Mouse (Mus musculus) heart, postnatal 25 days (tissue): ENCODE measurements around the gene Acat1. TPM values are rescaled to one million over a fixed set of nuclear protein-coding genes. Genes with fewer than 3 reads are reported as not detected.

Experiments
- DNase-seq: peaks from one replicate; pipeline ENCODE4 v3.0.0; 2022; ENCODE audit warnings: low spot score
- intact Hi-C: fragments of 180-260 bp; cut with DNase I; formaldehyde crosslinking; loops from one replicate; pipeline ENCODE4 v1.15.1; 2025
- total RNA-seq, 2 experiments: library from RNA; stranded (reverse); gene quantifications; 2 replicates each; pipeline ENCODE4 v1.2.3; 2021

Acat1 gene
- total RNA-seq, result 100 to 1,000 TPM; 276 to 289 TPM

DNA sequence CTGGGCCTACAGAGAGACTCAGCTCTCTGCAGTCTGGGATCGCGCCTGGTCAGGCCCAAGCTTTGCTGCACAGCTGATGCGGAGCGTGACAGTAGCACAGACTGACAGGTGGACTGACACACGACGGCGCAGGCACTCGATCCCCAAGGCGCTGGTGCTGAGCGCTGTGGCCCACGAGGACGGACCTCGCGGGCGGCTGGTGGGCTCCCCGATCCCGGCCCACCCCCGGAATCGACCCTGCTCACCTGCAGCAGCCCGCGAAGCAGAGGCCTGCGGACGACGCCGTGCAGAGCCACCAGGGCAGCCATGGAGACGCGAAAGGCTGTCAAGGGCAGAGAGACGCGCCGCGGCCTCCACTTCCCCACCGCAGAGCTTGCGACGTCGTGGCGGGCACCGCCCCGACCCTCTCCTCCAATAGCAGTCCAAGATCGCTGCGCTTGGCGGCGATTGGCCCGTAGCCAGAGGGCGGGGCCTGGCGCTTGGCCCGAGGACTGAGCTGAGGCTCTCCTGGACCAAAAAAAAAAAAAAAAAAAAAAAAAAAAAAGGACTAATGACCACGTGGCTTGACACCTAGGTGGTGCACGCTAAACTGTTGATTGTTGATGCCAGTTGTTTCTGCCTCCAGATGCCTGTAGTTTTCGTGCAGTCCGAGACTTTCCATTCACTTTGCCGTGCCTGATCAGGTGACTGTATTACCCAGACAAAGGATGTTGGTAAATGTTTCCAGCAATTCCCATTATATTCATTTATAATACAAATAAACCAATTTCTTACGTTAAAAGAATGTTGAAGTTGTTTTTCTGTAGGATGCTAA, at the start of gene Acat1:
Acat1 (minus strand) TSS at position 415 of the 814 bp plus-strand sequence.
- DNase-seq, result peak; percentile 92
- intact Hi-C loops, result no loop called here

DNA sequence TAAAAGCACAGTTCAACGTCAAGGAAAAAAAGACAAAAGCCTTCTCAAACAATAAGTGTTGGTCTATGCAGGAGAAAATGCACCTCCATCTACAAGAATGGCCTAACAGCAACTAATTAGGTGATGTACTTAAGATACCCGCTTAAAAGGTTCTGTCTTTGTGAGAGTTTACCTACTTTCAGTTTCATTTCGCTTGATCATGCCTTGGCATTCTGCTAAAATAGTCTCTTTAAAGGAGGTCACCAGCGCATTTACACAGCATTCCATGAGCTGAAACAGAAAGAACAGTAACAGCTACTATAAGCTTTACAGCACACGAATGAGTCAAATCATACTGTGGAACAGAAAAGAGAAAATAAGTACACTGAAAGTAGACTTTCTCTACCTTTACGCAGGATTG, 24.6 kb upstream of the Acat1 start:
- intact Hi-C loops, result no loop called here
- no peak for DNase-seq

DNA sequence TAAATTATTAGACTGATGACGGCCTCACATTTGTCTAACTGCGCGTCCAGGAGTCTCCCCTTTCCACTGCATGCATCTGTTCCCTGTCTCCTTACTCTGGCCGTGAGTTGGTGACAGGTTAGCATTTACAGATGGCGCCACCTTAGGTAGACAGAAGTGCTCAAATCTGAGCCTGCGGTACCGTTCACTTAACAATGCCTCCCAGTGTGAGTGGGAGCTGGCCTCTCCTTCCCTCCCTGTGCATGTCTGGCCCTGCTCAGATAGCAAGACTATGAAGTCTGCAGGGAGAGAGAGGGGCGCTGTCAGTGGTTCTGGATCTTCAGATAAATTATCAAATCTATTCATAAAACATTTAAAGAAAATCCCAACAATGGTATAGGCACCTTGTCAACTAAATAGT, 5.1 kb upstream of the Acat1 start:
- no peak for DNase-seq
- intact Hi-C loops, result no loop called here

DNA sequence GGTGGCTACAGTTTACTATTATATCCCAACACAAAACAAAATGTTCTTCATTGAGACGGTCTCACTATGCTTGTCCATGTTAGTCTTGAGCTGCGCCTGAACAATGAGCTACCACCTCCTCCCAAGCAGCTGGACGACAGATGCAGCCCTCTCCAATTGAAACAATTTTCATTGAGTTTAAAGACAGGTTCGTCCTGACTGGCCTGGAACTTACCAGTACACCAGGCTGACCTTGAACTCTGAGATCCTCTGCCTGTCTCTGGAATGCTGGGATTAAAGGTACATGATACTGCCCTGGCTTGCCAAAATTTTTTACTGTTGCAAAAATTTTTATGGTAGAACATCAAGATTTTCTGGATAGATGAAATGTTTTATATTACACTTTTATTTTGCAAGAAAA, 4.1 kb upstream of the Acat1 start:
- intact Hi-C loops, result no loop called here
- DNase-seq, result no peak

DNA sequence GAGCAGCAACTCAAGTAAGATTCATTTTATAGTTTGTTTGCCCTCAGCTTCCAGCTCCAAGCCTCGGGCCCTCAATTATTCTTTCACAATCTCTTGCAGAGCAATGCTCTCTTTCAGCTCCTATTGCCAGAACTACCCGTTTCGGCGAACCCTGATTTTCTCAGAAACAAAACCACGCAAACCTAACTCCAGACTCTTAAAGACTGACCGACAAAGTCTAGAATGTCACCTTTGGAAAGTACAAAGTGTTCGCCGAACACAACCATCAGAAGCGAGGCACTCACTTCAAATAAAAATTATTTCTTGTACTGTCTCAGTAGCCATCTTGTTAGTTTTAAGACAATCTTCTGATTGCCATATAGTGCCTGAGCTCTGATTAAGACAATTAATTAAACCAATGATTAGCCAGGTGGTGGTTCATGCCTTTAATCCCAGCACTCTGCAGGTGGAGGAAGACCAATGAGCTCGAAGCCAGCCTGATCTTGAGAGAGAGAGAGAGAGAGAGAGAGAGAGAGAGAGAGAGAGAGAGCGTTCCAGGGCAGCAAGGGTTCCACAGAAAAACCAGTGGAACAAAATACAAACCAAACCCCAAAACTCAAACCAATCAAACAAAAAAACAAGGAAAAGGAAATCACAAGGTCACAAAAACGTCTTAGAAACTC, 745 bp downstream of the Acat1 start:
- intact Hi-C loops, result no loop called here
- DNase-seq, result no peak

DNA sequence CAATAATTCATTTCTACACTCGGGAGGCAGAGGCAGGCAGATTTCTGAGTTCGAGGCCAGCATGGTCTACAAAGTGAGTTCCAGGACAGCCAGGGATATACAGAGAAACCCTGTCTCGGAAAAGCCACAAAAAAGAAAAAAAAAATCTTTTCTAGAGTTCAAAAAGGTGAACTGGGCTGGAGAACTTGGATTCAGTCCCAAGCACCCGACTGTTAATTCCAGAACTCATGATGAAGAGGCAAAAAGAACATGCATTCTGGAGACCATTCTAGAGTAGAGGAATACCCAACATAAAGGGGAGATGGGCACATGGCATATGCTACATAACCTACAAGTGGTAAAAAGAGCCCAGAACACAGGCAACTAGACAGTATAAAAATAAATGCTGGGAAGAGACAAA, 2.4 kb downstream of the Acat1 start:
- no peak for DNase-seq
- intact Hi-C loops, result no loop called here

DNA sequence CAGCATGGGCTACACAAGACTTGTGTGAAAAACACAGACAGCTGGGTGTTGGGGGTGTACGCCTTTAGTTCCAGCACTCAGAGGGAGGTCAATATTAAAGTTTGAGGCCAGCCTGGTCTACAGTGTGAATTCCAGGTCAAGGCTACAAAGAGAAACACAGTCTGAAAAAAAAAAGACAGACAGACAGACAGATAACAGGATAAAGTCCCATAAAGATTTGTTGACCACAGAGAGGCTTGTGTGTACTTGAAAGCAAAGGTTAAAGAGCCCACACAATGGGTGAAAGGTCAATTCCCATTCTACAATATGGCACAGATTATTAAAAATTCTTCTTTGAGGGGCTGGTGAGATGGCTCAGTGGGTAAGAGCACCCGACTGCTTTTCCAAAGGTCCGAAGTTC, 3.0 kb downstream of the Acat1 start:
- intact Hi-C loops, result no loop called here
- DNase-seq, result no peak

DNA sequence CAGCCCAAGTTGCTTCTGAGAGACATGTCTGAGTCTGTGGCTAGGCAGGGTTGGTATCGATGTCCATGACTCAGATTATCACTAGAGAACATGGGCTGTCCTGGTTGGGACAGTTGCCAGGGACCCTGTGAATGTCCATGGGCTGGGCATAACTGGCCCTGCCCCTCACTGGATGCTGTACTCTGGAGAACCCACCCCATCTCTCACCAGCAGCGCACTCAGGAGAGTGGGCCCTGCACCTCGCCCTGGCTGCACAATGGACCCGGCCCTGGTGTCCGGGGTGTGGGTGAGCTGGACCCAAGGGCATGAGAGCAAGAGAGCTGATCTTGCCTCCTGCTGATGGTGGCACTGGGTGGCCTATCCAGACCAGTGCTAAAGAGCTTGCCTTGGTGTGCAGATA, 5.2 kb downstream of the Acat1 start:
- DNase-seq, result no peak
- intact Hi-C loops, result no loop called here

DNA sequence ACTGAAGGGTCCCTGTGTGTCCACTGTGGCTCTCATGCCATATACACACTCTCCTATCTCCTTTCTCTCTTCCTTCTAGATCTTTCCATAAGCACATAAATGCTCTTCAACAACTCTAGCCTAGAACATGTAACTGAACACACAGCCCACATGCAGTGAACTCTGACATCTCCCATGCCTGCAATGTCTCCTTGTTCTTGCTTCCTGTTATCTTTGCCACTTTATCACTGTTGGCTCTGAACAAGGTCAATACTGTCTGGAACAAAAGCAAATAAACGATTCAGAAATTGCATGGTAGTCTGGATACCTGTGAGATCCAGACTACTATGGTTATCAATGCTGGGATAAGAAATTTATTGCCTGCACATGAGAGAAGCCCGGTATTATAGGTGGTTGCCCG, 6.3 kb downstream of the Acat1 start:
- intact Hi-C loops, result no loop called here

DNA sequence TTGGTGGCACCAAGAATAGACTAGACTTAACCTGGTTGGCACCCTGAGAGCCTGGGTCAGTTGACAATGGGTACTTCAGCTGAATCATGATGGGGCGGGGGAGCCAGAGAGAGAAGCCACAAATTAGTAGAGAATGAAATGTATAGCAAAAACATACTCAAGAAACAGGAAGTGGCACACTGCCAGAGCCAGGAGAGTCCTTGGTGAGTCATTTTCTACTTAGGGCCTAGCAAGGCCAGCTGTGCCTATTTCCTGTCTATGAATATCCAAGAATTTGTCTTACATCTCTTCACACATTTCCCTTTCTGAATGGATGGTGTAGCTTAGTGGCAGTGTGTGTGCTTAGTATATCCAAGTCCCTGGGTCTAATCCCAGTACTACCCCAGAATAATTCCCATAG, 6.8 kb downstream of the Acat1 start:
- intact Hi-C loops, result no loop called here
- no peak for DNase-seq

More for the DNA sequence above, 6.3 kb downstream of the Acat1 start:
- DNase-seq, result no peak

DNA sequence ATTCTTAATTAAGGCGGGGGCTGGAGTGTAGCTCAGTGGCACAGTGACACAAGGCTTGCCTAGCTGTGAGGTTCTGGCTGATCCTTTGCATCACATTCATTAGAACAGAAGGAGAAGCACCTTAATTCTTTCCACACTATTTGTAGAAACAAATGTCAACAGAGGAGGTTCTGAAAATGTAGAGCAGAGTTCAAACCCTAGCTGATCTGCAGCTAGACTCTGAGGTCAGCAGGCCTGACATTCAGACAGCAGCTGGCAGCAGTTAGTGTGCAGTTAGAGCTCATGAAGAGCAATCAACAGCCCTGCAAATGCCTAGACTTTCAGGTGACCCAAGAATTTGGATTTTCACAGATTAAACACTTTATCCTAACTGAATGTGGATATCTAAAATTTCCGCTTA, 8.6 kb downstream of the Acat1 start:
- DNase-seq, result no peak
- intact Hi-C loops, result no loop called here

DNA sequence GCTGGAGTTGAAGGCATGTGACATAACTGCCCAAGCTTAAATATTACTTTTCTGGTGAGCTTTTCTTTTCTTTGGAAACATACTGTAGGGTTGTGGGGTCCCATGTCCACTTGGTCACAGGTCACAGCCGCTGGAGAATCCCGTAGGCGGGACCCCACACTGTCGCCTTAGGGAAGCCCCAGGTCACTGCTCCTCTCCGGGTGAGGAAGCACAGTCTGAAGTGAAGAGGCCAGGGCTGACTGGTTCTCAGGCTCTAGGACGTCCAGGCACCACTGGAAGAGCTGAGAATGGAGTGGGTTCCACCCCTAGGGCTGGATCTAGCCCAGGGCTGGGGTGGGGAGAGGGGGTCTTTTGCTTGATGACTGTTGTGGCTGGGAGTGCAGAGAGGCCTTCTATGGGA, 11.6 kb downstream of the Acat1 start:
- DNase-seq, result no peak
- intact Hi-C loops, result loop anchor here (5.0 kb wide), 1 partner anchor 74 kb away; the partner anchor contains the start of gene Cul5

DNA sequence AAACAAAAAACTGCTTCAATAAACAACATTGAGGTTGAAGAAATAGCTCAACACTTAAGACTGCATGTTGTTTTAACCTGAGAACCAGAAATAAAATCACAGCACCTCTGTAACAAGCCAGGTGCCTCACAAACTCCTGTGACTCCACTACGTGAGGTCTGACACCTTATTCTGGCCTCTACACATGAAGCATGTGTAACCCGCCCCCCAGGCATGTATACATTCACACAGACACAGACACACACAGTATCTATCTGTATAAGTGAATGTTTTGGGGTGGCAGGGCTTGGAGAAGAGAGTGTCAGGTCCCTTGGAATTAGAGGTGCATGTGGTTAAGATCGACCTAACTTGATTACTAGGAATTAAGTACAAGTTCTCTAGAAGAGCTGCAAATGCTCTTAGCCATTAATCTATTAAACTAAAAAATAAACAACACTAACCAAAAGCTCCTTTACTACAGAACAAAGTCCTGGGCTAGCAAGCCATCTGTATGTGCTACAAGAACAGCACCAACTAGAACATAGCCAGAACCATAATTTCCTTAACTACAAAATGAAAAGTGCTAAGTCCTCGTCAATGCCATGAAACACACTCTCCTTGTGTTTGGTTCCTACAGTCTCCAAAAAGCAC, 13.1 kb downstream of the Acat1 start:
- no peak for DNase-seq
- intact Hi-C loops, result loop anchor here (5.0 kb wide), 1 partner anchor 75 kb away; the partner anchor contains the start of gene Cul5

DNA sequence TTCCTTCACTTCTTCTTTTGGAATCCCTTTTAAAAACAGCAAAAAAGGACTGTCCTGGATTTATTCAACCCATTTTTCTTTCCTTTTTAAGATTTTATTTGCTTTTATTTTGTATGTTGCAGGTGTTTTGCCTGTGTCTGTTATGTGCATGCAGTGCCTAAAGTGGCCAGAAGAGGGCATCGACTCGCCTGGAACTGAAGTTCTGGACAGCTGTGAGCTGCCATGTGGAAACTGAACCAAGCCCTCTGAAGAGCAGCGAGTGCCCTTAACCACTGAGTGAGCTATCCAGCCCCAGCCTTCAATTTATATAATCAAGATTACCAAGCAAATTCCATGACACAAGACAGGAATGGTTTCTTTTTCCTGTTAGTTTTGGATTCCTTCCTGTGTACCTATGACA, 15.4 kb downstream of the Acat1 start:
- intact Hi-C loops, result loop anchor here (5.0 kb wide), 1 partner anchor 78 kb away; the partner anchor contains the start of gene Cul5

DNA sequence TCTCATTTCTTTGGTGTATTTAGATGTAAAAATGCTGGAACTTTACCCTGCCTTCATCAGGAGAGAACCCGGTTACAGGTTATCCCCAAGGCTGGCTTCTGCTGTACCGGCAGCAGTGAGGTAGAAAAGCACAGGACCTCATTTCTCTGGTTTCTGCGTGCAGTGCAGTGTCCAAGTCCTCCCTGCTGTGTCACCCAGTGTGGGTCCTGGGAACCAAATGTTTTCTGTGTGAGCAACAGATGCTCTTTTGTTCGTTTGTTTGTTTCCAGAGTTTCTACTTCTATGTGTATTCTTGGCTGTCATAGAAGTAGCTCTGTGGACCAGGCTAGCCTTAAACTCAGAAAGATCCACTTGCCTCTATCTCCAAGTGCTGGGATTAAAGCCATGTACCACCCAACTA, 28.3 kb downstream of the Acat1 start:
- DNase-seq, result no peak
- intact Hi-C loops, result no loop called here

More for the DNA sequence above, 15.4 kb downstream of the Acat1 start:
- no peak for DNase-seq

DNA sequence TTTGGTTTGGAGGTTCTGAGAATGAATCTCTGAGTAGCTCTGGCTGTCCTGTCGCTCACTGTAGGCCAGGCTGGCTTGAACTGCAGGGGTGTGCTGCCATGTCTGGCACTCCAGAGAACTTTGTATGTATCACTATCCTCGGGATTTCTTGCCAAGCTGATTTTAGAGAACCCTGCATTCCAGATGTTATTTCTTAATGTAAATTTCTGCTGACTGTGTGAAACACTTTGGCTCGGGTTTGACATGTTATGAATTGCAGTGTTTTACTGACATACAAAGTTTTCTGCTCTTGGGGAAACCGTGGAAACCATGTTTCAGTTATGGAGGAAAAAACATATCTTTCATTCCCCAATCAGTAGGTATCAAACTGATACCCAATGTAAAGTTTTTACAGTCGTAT, 34.5 kb downstream of the Acat1 start:
- intact Hi-C loops, result no loop called here
- no peak for DNase-seq

DNA sequence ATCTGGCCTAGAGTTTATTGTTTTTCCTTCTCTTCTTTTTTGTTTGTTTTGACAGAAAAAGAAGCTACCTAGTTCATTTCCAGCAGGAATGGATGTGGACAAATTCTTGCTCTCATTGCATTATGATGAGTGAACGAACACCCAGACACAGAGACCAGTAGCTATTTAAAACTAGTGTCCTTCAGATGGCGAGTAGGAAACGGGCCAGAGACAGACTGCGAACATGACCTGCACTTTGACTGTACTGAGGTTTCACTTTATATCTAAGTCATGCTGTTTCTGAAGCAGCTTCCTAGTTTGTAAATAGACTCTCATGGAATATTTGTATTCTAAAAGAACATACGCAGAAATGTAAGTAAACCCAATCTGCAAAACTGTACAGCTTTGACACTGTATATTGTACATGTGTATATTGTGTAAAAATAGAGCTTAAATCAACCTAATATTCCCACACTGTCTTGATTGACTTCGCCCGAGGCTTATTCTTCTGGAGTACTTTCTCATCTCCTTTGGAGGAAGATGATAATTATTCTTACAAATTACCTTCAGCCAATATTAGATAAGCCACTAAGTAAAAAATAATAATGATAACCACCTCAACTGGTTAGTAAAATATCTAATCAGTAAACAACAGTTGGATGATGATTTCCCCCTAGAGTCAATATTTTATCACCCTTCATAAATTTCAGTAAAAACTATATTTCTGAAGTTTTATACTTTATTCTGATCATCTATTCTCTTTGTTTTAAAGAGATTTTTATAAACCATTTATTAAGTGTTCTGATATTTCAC, 37.5 kb downstream of the Acat1 start:
- intact Hi-C loops, result no loop called here
- DNase-seq, result no peak

DNA sequence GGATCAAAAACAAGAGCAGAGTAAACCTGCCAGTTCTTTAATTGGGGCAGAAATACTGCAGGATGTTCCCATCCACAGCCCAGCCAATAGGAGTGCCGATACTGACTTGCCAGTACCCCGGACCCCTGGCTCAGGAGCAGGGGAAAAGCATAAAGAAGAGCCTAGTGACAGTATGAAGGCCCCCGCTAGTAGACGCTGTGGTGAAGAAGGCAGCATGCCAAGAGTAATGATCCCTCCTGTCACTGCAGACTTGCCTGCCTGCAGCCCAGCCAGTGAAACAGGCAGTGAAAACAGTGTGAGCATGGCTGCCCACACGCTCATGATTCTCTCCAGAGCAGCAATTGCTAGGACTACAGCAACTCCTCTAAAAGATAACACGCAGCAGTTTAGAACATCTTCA, 39.5 kb downstream of the Acat1 start:
- intact Hi-C loops, result no loop called here

DNA sequence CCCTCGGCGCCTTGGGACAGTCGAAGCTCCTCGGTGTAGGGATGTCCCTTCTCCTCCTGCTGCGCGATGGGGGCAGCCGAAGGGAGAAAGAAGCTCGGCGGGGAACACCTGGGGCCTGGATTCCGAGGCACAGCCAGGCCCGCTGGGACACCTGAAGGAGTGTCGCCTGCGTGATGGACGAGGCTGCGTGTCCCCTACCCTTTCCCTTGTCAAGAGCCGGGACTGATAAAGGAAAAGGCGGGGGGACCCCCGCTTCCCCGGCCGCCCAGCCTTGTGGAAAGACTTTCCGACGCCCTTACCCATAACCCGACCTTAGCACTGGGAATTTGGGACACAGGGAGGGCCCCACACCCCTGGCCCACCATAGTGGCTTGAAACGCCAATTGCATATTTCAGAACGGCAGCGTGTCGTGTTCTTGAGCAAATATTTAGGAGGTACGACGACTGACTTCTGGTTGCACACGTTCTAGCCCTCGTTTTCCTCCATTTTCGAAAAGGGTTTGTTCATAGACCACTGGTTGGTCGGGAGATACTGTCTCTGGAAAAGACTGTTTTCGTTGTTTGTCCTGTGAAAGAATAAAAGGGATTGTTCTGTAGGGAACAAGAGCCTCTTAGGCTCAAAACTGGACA, 72.7 kb downstream of the Acat1 start:
- DNase-seq, result no peak
- intact Hi-C loops, result loop anchor here (2.0 to 5.0 kb wide), 2 partner anchors 130 to 289 kb away; partner anchors contain the start of gene Ddx10

More for the DNA sequence above, 39.5 kb downstream of the Acat1 start:
- no peak for DNase-seq
